Comparison of ENCODE assay signal across 8 mouse cellular contexts in the genomic region with DNA sequence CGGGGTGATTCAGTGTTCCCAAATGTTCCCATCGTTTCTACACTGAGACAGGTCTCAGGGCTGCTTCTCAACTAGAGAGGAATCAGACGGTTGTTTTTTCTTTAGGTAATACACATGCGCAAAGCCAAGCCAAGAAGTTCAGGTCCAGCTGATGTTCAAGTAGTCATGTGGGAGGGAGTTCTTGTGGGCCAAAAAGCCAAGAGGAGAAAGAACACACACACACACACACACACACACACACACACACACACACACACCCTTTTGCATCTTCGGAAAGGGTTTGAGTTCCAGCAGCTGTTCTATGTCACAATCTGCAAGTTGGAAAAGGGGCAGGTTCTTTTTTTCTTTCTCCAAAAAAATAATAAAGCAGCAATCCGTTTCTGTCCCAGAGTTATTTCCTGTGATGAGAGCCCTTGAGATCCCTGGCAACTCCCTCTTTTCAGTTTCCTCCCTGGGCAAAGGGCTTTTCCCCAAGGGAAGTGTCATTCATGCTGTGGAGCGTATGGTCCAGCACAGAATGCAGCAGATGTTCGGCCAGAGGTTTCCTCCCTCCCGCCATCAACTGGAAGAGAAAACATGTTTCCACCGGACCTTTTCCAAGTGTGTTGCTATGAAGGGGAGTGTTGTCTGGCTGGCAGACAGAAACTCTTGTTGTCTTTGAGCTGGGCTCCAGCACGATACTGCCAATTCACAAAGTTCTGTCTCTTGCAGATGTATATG. TPM values are rescaled to one million over a fixed set of nuclear protein-coding genes. Genes with fewer than 3 reads are reported as not detected.
A peak's percentile ranks its signal among the peaks of the same experiment; 100 is the strongest.
DNase-seq lines count a peak whose midpoint lies in the region; ATAC-seq and TF ChIP-seq lines count a peak whose summit lies in the region.
"Had no signal": no experiment of that assay in that cellular context is flagged by ENCODE, and none has a peak within 500 bp of the region (broad histone marks: within the 10 kb centered on the region; RNA-seq: fewer than 3 reads in every experiment).

No protein-coding gene starts in this region.

- no peaks in the 10 kb centered on the region for H3K36me3 ChIP-seq in embryonic facial prominence, embryonic 14.5 days (ENCODE audit: control insufficient read depth, insufficient read depth, low read length)
- H3K36me3 ChIP-seq in hindbrain, embryonic 15.5 days = no peaks in the 10 kb centered on the region
- no peaks in the 10 kb centered on the region for H3K36me3 ChIP-seq in liver, postnatal 0 days (replicated peaks; ENCODE audit: insufficient read depth, low read length)
- H3K36me3 ChIP-seq: liver, embryonic 15.5 days had no signal

- peak overlapping the region; percentile 20 for H3K4me3 ChIP-seq in embryonic facial prominence, embryonic 14.5 days (ENCODE audit: low read depth, low read length)
- no peak overlapping the region for H3K4me3 ChIP-seq in hindbrain, embryonic 15.5 days
- no peak overlapping the region for H3K4me3 ChIP-seq in liver, postnatal 0 days (ENCODE audit: low read depth, low read length)
- H3K4me3 ChIP-seq: liver, embryonic 15.5 days had no signal

- no peak overlapping the region for H3K9ac ChIP-seq in embryonic facial prominence, embryonic 14.5 days (ENCODE audit: low read depth, low read length)
- H3K9ac ChIP-seq in hindbrain, embryonic 15.5 days = no peak overlapping the region
- no peak overlapping the region for H3K9ac ChIP-seq in liver, postnatal 0 days (replicated peaks)
- H3K9ac ChIP-seq: liver, embryonic 15.5 days had no signal

- peak overlapping the region; percentile 79 for H3K27ac ChIP-seq in embryonic facial prominence, embryonic 14.5 days (replicated peaks; ENCODE audit: low read depth, low read length)
- no peak overlapping the region for H3K27ac ChIP-seq in hindbrain, embryonic 15.5 days (replicated peaks)
- H3K27ac ChIP-seq in liver, postnatal 0 days (ENCODE audit: low read depth) = peak overlapping the region; percentile 68; the same call in 1 of the 2 replicates
- H3K27ac ChIP-seq: liver, embryonic 15.5 days had no signal

- peak overlapping the region; percentile 51 for H3K4me2 ChIP-seq in embryonic facial prominence, embryonic 14.5 days (ENCODE audit: low read depth, low read length)
- peak overlapping the region; percentile 27; the same call in 1 of the 2 replicates for H3K4me2 ChIP-seq in hindbrain, embryonic 15.5 days
- H3K4me2 ChIP-seq in liver, postnatal 0 days (ENCODE audit: low read depth, low read length) = peak overlapping the region; percentile 38
- H3K4me2 ChIP-seq: liver, embryonic 15.5 days had no signal

- no peaks in the 10 kb centered on the region for H3K9me3 ChIP-seq in embryonic facial prominence, embryonic 14.5 days (ENCODE audit: control insufficient read depth, low read length)
- H3K9me3 ChIP-seq in hindbrain, embryonic 15.5 days = no peaks in the 10 kb centered on the region
- H3K9me3 ChIP-seq in liver, postnatal 0 days (ENCODE audit: low read length) = no peaks in the 10 kb centered on the region
- H3K9me3 ChIP-seq: liver, embryonic 15.5 days had no signal

- TF ChIP-seq EP300 in liver, postnatal 0 days (IDR thresholded peaks at IDR 0.05; ENCODE audit: low read depth) = peak; percentile 53; the same call in 1 of the 2 replicates

- TF ChIP-seq CTCF in brain, embryonic 14.5 days (IDR thresholded peaks at IDR 0.05; ENCODE audit: borderline replicate concordance, extremely low read depth, insufficient read depth, insufficient read length) = no peak
- TF ChIP-seq CTCF in liver, postnatal 0 days (IDR thresholded peaks at IDR 0.05; ENCODE audit: low read depth) = no peak

- 0 out of 2 replicates have a peak, but pooled peaks cover 3% of the 10 kb centered on the region for H3K27me3 ChIP-seq in embryonic facial prominence, embryonic 14.5 days (replicated peaks; ENCODE audit: control insufficient read depth, insufficient read depth, low read length)
- H3K27me3 ChIP-seq in hindbrain, embryonic 15.5 days = peaks cover 29% of the 10 kb centered on the region
- peaks cover 7% of the 10 kb centered on the region; the same call in 1 of the 2 replicates for H3K27me3 ChIP-seq in liver, postnatal 0 days (ENCODE audit: insufficient read depth, low read length)

- peak; percentile 28 for DNase-seq in brain, embryonic 14.5 days (ENCODE audit: low read depth)
- peak; percentile 82 for DNase-seq in embryonic facial prominence, embryonic 14.5 days (ENCODE audit: low spot score)
- no peak for DNase-seq in liver, postnatal 0 days
- no peak for DNase-seq in frontal cortex, postnatal 25 days (ENCODE audit: low spot score in 2 of 2)
- DNase-seq in frontal cortex, postnatal 36 days (ENCODE audit: low spot score in 2 of 2) = no peak

- TF ChIP-seq POLR2A in brain, embryonic 14.5 days (IDR thresholded peaks at IDR 0.05; ENCODE audit: borderline replicate concordance, extremely low read depth, insufficient read depth, insufficient read length, poor library complexity, severe bottlenecking) = no peak

- peaks cover 16% of the 10 kb centered on the region for H3K4me1 ChIP-seq in embryonic facial prominence, embryonic 14.5 days (ENCODE audit: control insufficient read depth, insufficient read depth, low read length)
- H3K4me1 ChIP-seq in hindbrain, embryonic 15.5 days (replicated peaks) = no peaks in the 10 kb centered on the region
- peaks cover 4% of the 10 kb centered on the region for H3K4me1 ChIP-seq in liver, postnatal 0 days (ENCODE audit: insufficient read depth)
- H3K4me1 ChIP-seq: liver, embryonic 15.5 days had no signal

- 25% methylated on average over 11 of the region's 11 CpGs for WGBS in embryonic facial prominence, embryonic 14.5 days
- WGBS in hindbrain, embryonic 15.5 days = 51% methylated on average over 11 of the region's 11 CpGs
- 45% methylated on average over 11 of the region's 11 CpGs for WGBS in liver, postnatal 0 days (ENCODE audit: insufficient replicate concordance)

- ATAC-seq in embryonic facial prominence, embryonic 14.5 days (ENCODE audit: low read depth) = peak; percentile 68; the same call in 1 of the 2 replicates
- no peak for ATAC-seq in hindbrain, embryonic 15.5 days (ENCODE audit: low FRiP score, low read depth)
- peak; percentile 27; the same call in 1 of the 2 replicates for ATAC-seq in liver, postnatal 0 days
- no peak for ATAC-seq in monocyte, adult 5-6 weeks (replicated peaks; ENCODE audit: insufficient number of reproducible peaks, low FRiP score, low TSS enrichment, poor library complexity, severe bottlenecking)

RNA-seq across cellular contexts. Expression of a gene that starts 10.7 kb away (rescaled TPM):
- 10.6 and 15.8 TPM in 2 replicates for polyA plus RNA-seq in brain, embryonic 14.5 days (2012; rRNA removed)
- 32.7 and 35.8 TPM in 2 replicates for polyA plus RNA-seq in embryonic facial prominence, embryonic 14.5 days (2014; fragmentation: Nextera tagmentation; extraction: Ambion mirVana)
- polyA plus RNA-seq in hindbrain, embryonic 15.5 days (2015; fragmentation: Nextera tagmentation; extraction: Ambion mirVana) = 18.9 and 19.1 TPM in 2 replicates
- 14.6 and 18.1 TPM in 2 replicates for polyA plus RNA-seq in liver, postnatal 0 days (2015; fragmentation: Nextera tagmentation; extraction: Ambion mirVana)
- 274 to 532 TPM (median 291 TPM) in 3 replicates for total RNA-seq in monocyte, adult 5-6 weeks (2017)

Comparison
In these comparisons a context has a peak if more than half of its experiments do, and no peak if none do; other contexts are left out.
1. DNase-seq: peak in brain, embryonic 14.5 days (single experiment) and embryonic facial prominence, embryonic 14.5 days (single experiment); none in liver, postnatal 0 days (single experiment), frontal cortex, postnatal 25 days (0 of 2) and frontal cortex, postnatal 36 days (0 of 2).
2. ATAC-seq: peak in embryonic facial prominence, embryonic 14.5 days (single experiment) and liver, postnatal 0 days (single experiment); none in hindbrain, embryonic 15.5 days (single experiment) and monocyte, adult 5-6 weeks (single experiment).
3. Peak in every context shown above with its lines, with median percentiles within 50 percentile points of each other: H3K4me2 ChIP-seq.